17 mouse cellular contexts compared by ENCODE assay signal in genomic region chr17:34960702-34961493, GRCm38 (mm10). TPM values are rescaled to one million over a fixed set of nuclear protein-coding genes. Genes with fewer than 3 reads are reported as not detected.
DNase-seq lines count a peak whose midpoint lies in the region; ATAC-seq and TF ChIP-seq lines count a peak whose summit lies in the region.
"Had no signal": no experiment of that assay in that cellular context is flagged by ENCODE, and none has a peak within 500 bp of the region (broad histone marks: within the 10 kb centered on the region; RNA-seq: fewer than 3 reads in every experiment).

No protein-coding gene starts in this region.

- no peak overlapping the region for H3K9ac ChIP-seq in heart, adult 2 months (ENCODE audit: low read depth, low read length)
- H3K9ac ChIP-seq: forebrain, embryonic 12.5 days; neural tube, embryonic 12.5 days had no signal

- no peaks in the 10 kb centered on the region for H3K79me2 ChIP-seq in heart, adult 2 months (replicated peaks; ENCODE audit: control insufficient read depth, insufficient read depth, low read length)

- H3K27me3 ChIP-seq in heart, adult 2 months (ENCODE audit: control insufficient read depth, insufficient read depth, low read length) = no peaks in the 10 kb centered on the region

- H3K4me1 ChIP-seq in heart, adult 2 months (ENCODE audit: control insufficient read depth, insufficient read depth, low read length) = peaks cover 5% of the 10 kb centered on the region

- DNase-seq in heart, adult 2 months = no peak
- no peak for DNase-seq in heart, postnatal 14 days
- DNase-seq in layer of hippocampus, adult 2 months (ENCODE audit: low spot score in 2 of 2) = no peak
- DNase-seq in layer of hippocampus, adult 9-10 months (ENCODE audit: low spot score) = no peak
- DNase-seq in 416B (ENCODE audit: low read depth) = peak; percentile 25
- peak; percentile 38 for DNase-seq in induced T-regulatory cell, adult 2 months (ENCODE audit: low read depth)
- no peak for DNase-seq in thymus, postnatal 10 days (ENCODE audit: low spot score in 2 of 2)
- DNase-seq: adrenal gland, adult 8-10 months; layer of hippocampus, postnatal 36 days had no signal

- peak overlapping the region; percentile 100 for H3K27ac ChIP-seq in heart, adult 2 months
- peak overlapping the region; percentile 95; the same call in 1 of the 2 replicates for H3K27ac ChIP-seq in layer of hippocampus, adult 2 months
- H3K27ac ChIP-seq: forebrain, embryonic 12.5 days; midbrain, embryonic 12.5 days; neural tube, embryonic 12.5 days had no signal

- TF ChIP-seq EP300 in heart, adult 2 months (IDR thresholded peaks at IDR 0.05; ENCODE audit: insufficient read depth, low read depth, low read length) = no peak

- H3K4me3 ChIP-seq in heart, adult 2 months = no peak overlapping the region
- no peak overlapping the region for H3K4me3 ChIP-seq in layer of hippocampus, adult 2 months

- no peak for ATAC-seq in CD4-positive, CD25-positive, alpha-beta regulatory T cell, adult 4 months
- ATAC-seq: hindbrain, postnatal 0 days had no signal

- no peak for TF ChIP-seq CTCF in heart, adult 2 months (IDR thresholded peaks at IDR 0.05)
- TF ChIP-seq CTCF in layer of hippocampus, adult 2 months (conservative IDR thresholded peaks at IDR 0.05) = no peak

- intact Hi-C loops in heart, adult 2 months (cut with DNase I) = no loop called here
- intact Hi-C loops in heart, postnatal 14 days (cut with DNase I) = no loop called here

- no peak for TF ChIP-seq POLR2A in heart, adult 2 months (IDR thresholded peaks at IDR 0.05; ENCODE audit: insufficient read depth, low read depth, low read length)

- no peaks in the 10 kb centered on the region; the same call in 1 of the 2 replicates for H3K36me3 ChIP-seq in heart, adult 2 months (ENCODE audit: control insufficient read depth, insufficient read depth, low read length)
- H3K36me3 ChIP-seq: forebrain, embryonic 12.5 days; heart, embryonic 13.5 days; midbrain, embryonic 12.5 days; neural tube, embryonic 12.5 days had no signal

RNA-seq across cellular contexts. Expression of gene Hspa1b, which starts 1.9 kb away (rescaled TPM):
- 10 to 100 TPM in 1 of 2 experiments, 1 to 10 TPM in 1; 2.9 to 11.2 TPM for total RNA-seq in heart, adult 2 months (2021)
- 2.0 and 6.3 TPM in 2 replicates for polyA plus RNA-seq in heart, adult 2 months (2012; rRNA removed)
- 1 to 10 TPM; 3.8 to 3.9 TPM for total RNA-seq in heart, postnatal 14 days (2021)
- 10 to 100 TPM; 21.4 to 24.7 TPM for total RNA-seq in layer of hippocampus, adult 2 months (2021)
- polyA plus RNA-seq in CD4-positive, CD25-positive, alpha-beta regulatory T cell, adult 4 months (2017; shearing (Covaris generic)) = 1 to 10 TPM in 1 of 2 experiments, under 1 TPM in 1; 0.84 to 3.7 TPM
- polyA plus RNA-seq: midbrain, embryonic 12.5 days; neural tube, embryonic 12.5 days had no signal

RNA-seq across cellular contexts. Expression of gene Gm20481, which starts 8.8 kb away (rescaled TPM):
- total RNA-seq in heart, adult 2 months (2021) = not detected
- not detected in 2 replicates for polyA plus RNA-seq in heart, adult 2 months (2012; rRNA removed)
- total RNA-seq in heart, postnatal 14 days (2021) = not detected
- total RNA-seq in layer of hippocampus, adult 2 months (2021) = not detected
- polyA plus RNA-seq in CD4-positive, CD25-positive, alpha-beta regulatory T cell, adult 4 months (2017; shearing (Covaris generic)) = 1 to 10 TPM in 1 of 2 experiments, not detected in 1; 3.1 TPM
- total RNA-seq: gastrocnemius, adult 18-20 months; hindbrain, postnatal 0 days; layer of hippocampus, postnatal 36 days had no signal
- polyA plus RNA-seq: forebrain, embryonic 12.5 days; heart, embryonic 13.5 days; hindbrain, postnatal 0 days; lung, embryonic 16.5 days; midbrain, embryonic 12.5 days; neural tube, embryonic 12.5 days had no signal

RNA-seq across cellular contexts. Expression of gene Hspa1a, which starts 11.1 kb away (rescaled TPM):
- total RNA-seq in heart, adult 2 months (2021) = 1 to 10 TPM; 3.3 to 9.8 TPM
- 3.0 and 5.9 TPM in 2 replicates for polyA plus RNA-seq in heart, adult 2 months (2012; rRNA removed)
- 1 to 10 TPM; 2.3 to 3.3 TPM for total RNA-seq in heart, postnatal 14 days (2021)
- 10 to 100 TPM; 16.9 to 18.1 TPM for total RNA-seq in layer of hippocampus, adult 2 months (2021)
- 1 to 10 TPM in 1 of 2 experiments, not detected in 1; 1.1 TPM for polyA plus RNA-seq in CD4-positive, CD25-positive, alpha-beta regulatory T cell, adult 4 months (2017; shearing (Covaris generic))

RNA-seq across cellular contexts. Expression of gene Hspa1l, which starts 11.6 kb away (rescaled TPM):
- 10 to 100 TPM in 1 of 2 experiments, 1 to 10 TPM in 1; 8.3 to 10.9 TPM for total RNA-seq in heart, adult 2 months (2021)
- 3.6 and 6.6 TPM in 2 replicates for polyA plus RNA-seq in heart, adult 2 months (2012; rRNA removed)
- total RNA-seq in heart, postnatal 14 days (2021) = 1 to 10 TPM; 2.7 to 4.7 TPM
- total RNA-seq in layer of hippocampus, adult 2 months (2021) = under 1 TPM; 0.44 to 0.49 TPM
- polyA plus RNA-seq in CD4-positive, CD25-positive, alpha-beta regulatory T cell, adult 4 months (2017; shearing (Covaris generic)) = 1 to 10 TPM in 1 of 2 experiments, under 1 TPM in 1; 0.17 to 1.3 TPM

RNA-seq across cellular contexts. Expression of gene Lsm2, which starts 20.8 kb away (rescaled TPM):
- 10 to 100 TPM; 17.3 to 21.3 TPM for total RNA-seq in heart, adult 2 months (2021)
- 50.7 and 58.0 TPM in 2 replicates for polyA plus RNA-seq in heart, adult 2 months (2012; rRNA removed)
- total RNA-seq in heart, postnatal 14 days (2021) = 10 to 100 TPM; 19.2 to 25.0 TPM
- total RNA-seq in layer of hippocampus, adult 2 months (2021) = 10 to 100 TPM; 15.9 to 21.8 TPM
- 10 to 100 TPM; 51.4 to 54.8 TPM for polyA plus RNA-seq in CD4-positive, CD25-positive, alpha-beta regulatory T cell, adult 4 months (2017; shearing (Covaris generic))

Comparison
In these comparisons a context has a peak if more than half of its experiments do, and no peak if none do; other contexts are left out.
1. DNase-seq: peak in 416B (single experiment) and induced T-regulatory cell, adult 2 months (single experiment); none in heart, adult 2 months (0 of 2), heart, postnatal 14 days (0 of 2), layer of hippocampus, adult 2 months (0 of 2), layer of hippocampus, adult 9-10 months (single experiment) and thymus, postnatal 10 days (0 of 2).